Mouse (Mus musculus) kidney, adult 2 months (tissue): ENCODE data around the gene Kctd13.

Experiments
- CTCF ChIP-seq: fragments of 200-500 bp; conservative IDR thresholded peaks from 2 replicates; pipeline ENCODE4 v1.5.1; 2011; ENCODE audit warnings: low read depth, mild to moderate bottlenecking, control low read depth, low read length, moderate library complexity, mixed read lengths; ENCODE audit not compliant: insufficient read depth, insufficient read length
- POLR2A ChIP-seq: fragments of 200-500 bp; IDR thresholded peaks from one replicate; pipeline ENCODE4 v1.6.1; 2011; ENCODE audit warnings: low read depth, low read length, control low read depth

DNA sequence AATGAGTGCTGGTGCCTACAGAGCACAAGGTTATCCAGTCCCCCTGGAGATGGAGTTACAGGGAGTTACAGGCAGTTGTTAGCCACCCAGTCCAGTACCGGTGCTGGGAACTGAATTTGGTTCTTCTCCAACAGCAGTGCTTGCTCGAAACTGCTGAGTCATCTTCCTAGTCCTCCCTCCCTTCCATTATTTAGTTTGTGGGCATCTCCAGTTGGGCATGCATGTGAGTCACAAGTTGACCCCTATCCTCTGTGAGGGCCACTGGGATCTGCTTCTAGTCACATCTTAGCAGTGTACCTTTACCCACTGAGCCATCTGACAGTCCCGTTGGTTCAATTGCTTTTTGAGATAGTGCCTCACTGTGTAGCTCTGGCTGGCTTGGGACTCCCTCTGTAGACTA lies 23.1 kb upstream of the Kctd13 start:
- TF ChIP-seq CTCF = no peak
- no peak for TF ChIP-seq POLR2A
